Mouse (Mus musculus): Measurements from ENCODE around the gene Gemin2.

- TF ChIP-seq CTCF (IDR thresholded peaks at IDR 0.05; ENCODE audit: low read depth, low read length) (no peak), POLR2A (IDR thresholded peaks at IDR 0.05; ENCODE audit: insufficient read depth, low read length) (no peak), EP300 (IDR thresholded peaks at IDR 0.05; ENCODE audit: insufficient read depth, low read depth, low read length) (no peak)
These were observed 55.6 kb downstream of the Gemin2 start for GRCm38 (mm10) chr12:59068791-59069190.
